13 mouse cellular contexts compared by ENCODE assay signal in genomic region chr1:21227756-21228395, GRCm38 (mm10). TPM values are rescaled to one million over a fixed set of nuclear protein-coding genes. Genes with fewer than 3 reads are reported as not detected.
"Had no signal": no experiment of that assay in that cellular context is flagged by ENCODE, and none has a peak within 500 bp of the region (broad histone marks: within the 10 kb centered on the region; RNA-seq: fewer than 3 reads in every experiment).

No protein-coding gene starts in this region.

- H3K9ac ChIP-seq: liver, embryonic 12.5 days; midbrain, embryonic 12.5 days; neural tube, embryonic 13.5 days had no signal

- H3K27me3 ChIP-seq: liver, embryonic 12.5 days; midbrain, embryonic 12.5 days; neural tube, embryonic 13.5 days had no signal

- DNase-seq: kidney, adult 11 months; retina, postnatal 1 day; thymus, postnatal 4 days had no signal

- H3K27ac ChIP-seq: kidney, postnatal 0 days; left cerebral cortex, adult 2 months; limb, embryonic 10.5 days; liver, embryonic 12.5 days; macrophage; midbrain, embryonic 12.5 days; neural tube, embryonic 13.5 days; stomach, postnatal 0 days had no signal

- H3K4me1 ChIP-seq: limb, embryonic 10.5 days; liver, embryonic 12.5 days; neural tube, embryonic 13.5 days had no signal

- ATAC-seq: liver, embryonic 12.5 days; midbrain, embryonic 16.5 days had no signal

- H3K9me3 ChIP-seq: limb, embryonic 10.5 days; liver, embryonic 12.5 days; midbrain, embryonic 12.5 days; neural tube, embryonic 13.5 days had no signal

- H3K36me3 ChIP-seq: limb, embryonic 10.5 days; liver, embryonic 12.5 days had no signal

- H3K4me3 ChIP-seq: left cerebral cortex, adult 2 months; limb, embryonic 10.5 days; liver, embryonic 12.5 days; midbrain, embryonic 12.5 days; neural tube, embryonic 13.5 days had no signal

- H3K4me2 ChIP-seq: liver, embryonic 12.5 days; midbrain, embryonic 12.5 days; neural tube, embryonic 13.5 days had no signal

RNA-seq across cellular contexts. Expression of gene Gsta3, which starts 12.5 kb away (rescaled TPM):
- total RNA-seq: megakaryocyte-erythroid progenitor cell, adult 5-6 weeks had no signal
- polyA plus RNA-seq: limb, embryonic 10.5 days had no signal
